Mouse (Mus musculus): ENCODE data around the gene Cped1. TPM values are rescaled to one million over a fixed set of nuclear protein-coding genes. Genes with fewer than 3 reads are reported as not detected.
A peak's percentile ranks its signal among the peaks of the same experiment; 100 is the strongest.

Gene Cped1
- polyA plus RNA-seq, 1 experiment: 0.79 TPM

DNA sequence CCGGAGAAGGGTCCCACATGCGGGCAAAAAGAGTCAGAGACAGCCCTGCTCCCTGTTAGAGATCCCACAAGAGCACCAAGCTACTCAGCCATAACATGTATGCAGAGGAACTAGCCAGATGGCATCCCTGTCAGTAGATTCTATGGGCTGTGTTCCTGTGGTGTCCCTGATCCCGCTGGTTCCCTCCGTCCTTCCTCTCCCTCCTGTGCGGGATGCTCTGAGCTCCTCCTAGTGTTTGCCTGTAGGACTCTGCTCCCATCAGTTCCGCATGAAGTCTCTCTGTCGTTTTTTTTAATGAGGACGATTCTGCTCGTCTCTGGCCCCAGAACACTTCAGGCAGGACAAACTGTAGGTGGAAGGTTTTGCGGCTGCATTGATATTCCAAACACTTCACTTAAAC, 151.1 kb downstream of the Cped1 start:
- TF ChIP-seq POLR2AphosphoS2 (IDR thresholded peaks at IDR 0.05; ENCODE audit: insufficient read length, low read depth): no peak
- no peak for TF ChIP-seq USF1 (IDR thresholded peaks at IDR 0.05; ENCODE audit: low read depth)
- no peak for TF ChIP-seq CEBPB (IDR thresholded peaks at IDR 0.05; ENCODE audit: insufficient read depth, poor library complexity, severe bottlenecking)
- TF ChIP-seq MYOD1 (IDR thresholded peaks at IDR 0.05; ENCODE audit: control insufficient read depth in 1 of 3, insufficient read length in 2 of 3, low read depth in 2 of 3): no peak
- no peak for TF ChIP-seq TCF3 (IDR thresholded peaks at IDR 0.05; ENCODE audit: insufficient read length, low read depth)
- no peak for TF ChIP-seq MYOG (IDR thresholded peaks at IDR 0.05; ENCODE audit: control insufficient read depth in 1 of 3, insufficient read depth in 1 of 3, insufficient read length in 2 of 3, low read depth in 2 of 3)
- TF ChIP-seq TCF12 (IDR thresholded peaks at IDR 0.05; ENCODE audit: insufficient read depth, poor library complexity, severe bottlenecking): no peak
- no peak for TF ChIP-seq REST (IDR thresholded peaks at IDR 0.05; ENCODE audit: insufficient read depth, insufficient read length)
- TF ChIP-seq E2F4 (IDR thresholded peaks at IDR 0.05; ENCODE audit: insufficient read depth): no peak
- TF ChIP-seq POLR2A (IDR thresholded peaks at IDR 0.05; ENCODE audit: insufficient read length, low read depth): no peak
- TF ChIP-seq SRF (IDR thresholded peaks at IDR 0.05; ENCODE audit: control insufficient read depth, insufficient read length, low read depth): no peak
- no peak for TF ChIP-seq MAX (IDR thresholded peaks at IDR 0.05; ENCODE audit: low read depth)

DNA sequence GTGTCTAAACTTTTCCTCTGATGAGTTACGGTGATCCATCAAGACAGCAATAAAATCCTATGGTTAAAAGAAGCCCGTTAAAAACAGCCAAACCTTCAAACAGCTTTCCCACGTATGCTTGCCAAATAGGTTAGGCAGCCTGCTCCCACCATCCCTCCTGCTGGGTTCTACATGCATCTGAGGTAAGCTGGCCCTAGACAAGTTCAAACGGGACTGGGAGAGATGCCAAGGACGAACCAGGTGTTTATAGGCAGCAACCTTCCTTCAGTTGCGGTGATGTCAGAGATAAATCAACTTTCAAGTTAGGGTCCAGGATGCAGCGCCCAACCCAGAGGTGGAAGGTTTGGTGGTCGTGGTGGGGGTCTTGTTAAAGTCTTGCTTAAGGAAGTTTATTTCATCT, 155.1 kb downstream of the Cped1 start:
- H3K4me2 ChIP-seq (ENCODE audit: low read depth): no peak overlapping the region
- no peaks in the 10 kb centered on the region for H3K27me3 ChIP-seq (ENCODE audit: control insufficient read depth, insufficient read depth, insufficient read length)
- no peaks in the 10 kb centered on the region for H3K36me3 ChIP-seq (ENCODE audit: control insufficient read depth, insufficient read depth)
- H3ac ChIP-seq (ENCODE audit: control insufficient read depth, insufficient read length): no peak overlapping the region
- TF ChIP-seq SRF (IDR thresholded peaks at IDR 0.05; ENCODE audit: control insufficient read depth, insufficient read length, low read depth): no peak
- no peak for TF ChIP-seq TCF3 (IDR thresholded peaks at IDR 0.05; ENCODE audit: insufficient read length, low read depth)
- no peak for TF ChIP-seq USF1 (IDR thresholded peaks at IDR 0.05; ENCODE audit: low read depth)
- TF ChIP-seq REST (IDR thresholded peaks at IDR 0.05; ENCODE audit: insufficient read depth, insufficient read length): no peak
- no peak for TF ChIP-seq MYOD1 (IDR thresholded peaks at IDR 0.05; ENCODE audit: control insufficient read depth in 1 of 3, insufficient read length in 2 of 3, low read depth in 2 of 3)
- TF ChIP-seq MYOG (IDR thresholded peaks at IDR 0.05; ENCODE audit: control insufficient read depth in 1 of 3, insufficient read depth in 1 of 3, insufficient read length in 2 of 3, low read depth in 2 of 3): no peak
- H3K79me2 ChIP-seq (ENCODE audit: control insufficient read depth, insufficient read depth): no peaks in the 10 kb centered on the region
- no peak overlapping the region for H3K4me3 ChIP-seq

More for the DNA sequence above, 151.1 kb downstream of the Cped1 start:
- Histone ChIP-seq H3K79me2 (ENCODE audit: control insufficient read depth, insufficient read depth) (no peaks in the 10 kb centered on the region), H3K27me3 (ENCODE audit: control insufficient read depth, insufficient read depth, insufficient read length) (no peaks in the 10 kb centered on the region), H3K36me3 (ENCODE audit: control insufficient read depth, insufficient read depth) (no peaks in the 10 kb centered on the region), H3ac (ENCODE audit: control insufficient read depth, insufficient read length) (no peak overlapping the region), H3K4me2 (ENCODE audit: low read depth) (no peak overlapping the region), H3K4me3 (no peak overlapping the region)

DNA sequence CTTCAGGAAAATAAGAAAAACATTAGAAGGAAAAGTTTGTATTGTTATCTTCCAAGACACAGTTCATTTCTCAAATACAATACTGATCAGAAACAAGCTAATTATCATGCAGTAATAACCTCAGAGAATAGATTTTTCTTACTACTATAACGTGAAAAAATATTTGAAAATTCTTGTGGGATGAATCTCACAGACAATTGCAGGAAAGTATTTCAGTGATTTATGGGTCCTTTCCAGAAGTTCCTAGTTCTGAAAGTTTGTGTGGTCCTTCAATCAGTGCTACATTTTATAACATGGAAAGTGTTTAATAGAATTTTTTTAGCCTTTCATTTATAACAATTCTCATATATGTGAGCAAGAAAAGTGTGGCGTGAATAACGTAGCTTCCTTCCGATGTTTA, 161.5 kb downstream of the Cped1 start:
- Histone ChIP-seq H3ac (ENCODE audit: control insufficient read depth, insufficient read length) (no peak overlapping the region), H3K79me2 (ENCODE audit: control insufficient read depth, insufficient read depth) (no peaks in the 10 kb centered on the region), H3K4me2 (ENCODE audit: low read depth) (no peak overlapping the region), H3K4me3 (no peak overlapping the region), H3K36me3 (ENCODE audit: control insufficient read depth, insufficient read depth) (no peaks in the 10 kb centered on the region), H3K27me3 (ENCODE audit: control insufficient read depth, insufficient read depth, insufficient read length) (no peaks in the 10 kb centered on the region)
- TF ChIP-seq POLR2A (IDR thresholded peaks at IDR 0.05; ENCODE audit: insufficient read length, low read depth) (no peak), MAX (IDR thresholded peaks at IDR 0.05; ENCODE audit: low read depth) (no peak), POLR2AphosphoS2 (IDR thresholded peaks at IDR 0.05; ENCODE audit: insufficient read length, low read depth) (no peak), SRF (IDR thresholded peaks at IDR 0.05; ENCODE audit: control insufficient read depth, insufficient read length, low read depth) (no peak), TCF3 (IDR thresholded peaks at IDR 0.05; ENCODE audit: insufficient read length, low read depth) (no peak), REST (IDR thresholded peaks at IDR 0.05; ENCODE audit: insufficient read depth, insufficient read length) (no peak), TCF12 (IDR thresholded peaks at IDR 0.05; ENCODE audit: insufficient read depth, poor library complexity, severe bottlenecking) (no peak), MYOG (IDR thresholded peaks at IDR 0.05; ENCODE audit: control insufficient read depth in 1 of 3, insufficient read depth in 1 of 3, insufficient read length in 2 of 3, low read depth in 2 of 3) (no peak), E2F4 (IDR thresholded peaks at IDR 0.05; ENCODE audit: insufficient read depth) (no peak), CEBPB (IDR thresholded peaks at IDR 0.05; ENCODE audit: insufficient read depth, poor library complexity, severe bottlenecking) (no peak)

DNA sequence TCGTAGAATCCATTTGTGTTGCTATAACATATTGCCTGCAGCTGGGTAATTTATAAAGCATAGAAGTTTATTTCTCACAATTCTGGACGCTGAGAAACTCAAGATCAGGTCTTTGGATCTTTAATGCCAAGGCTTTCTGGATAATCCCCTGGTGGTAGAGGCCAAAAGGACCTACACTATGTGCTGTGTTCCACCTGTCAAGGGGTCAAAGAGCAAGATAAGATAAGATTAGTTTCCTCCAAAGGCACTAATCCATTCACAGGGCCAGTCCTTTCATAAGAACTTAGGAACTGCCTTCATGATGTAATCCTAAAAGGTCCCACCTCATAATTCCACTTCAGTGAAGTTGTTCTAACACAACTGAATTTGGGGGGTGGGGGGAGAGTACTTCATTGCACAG, 162.8 kb downstream of the Cped1 start:
- no peak for TF ChIP-seq TCF3 (IDR thresholded peaks at IDR 0.05; ENCODE audit: insufficient read length, low read depth)
- no peak for TF ChIP-seq SRF (IDR thresholded peaks at IDR 0.05; ENCODE audit: control insufficient read depth, insufficient read length, low read depth)
- no peak overlapping the region for H3K4me2 ChIP-seq (ENCODE audit: low read depth)
- H3K79me2 ChIP-seq (ENCODE audit: control insufficient read depth, insufficient read depth): no peaks in the 10 kb centered on the region
- no peak overlapping the region for H3ac ChIP-seq (ENCODE audit: control insufficient read depth, insufficient read length)
- H3K4me3 ChIP-seq: no peak overlapping the region
- no peaks in the 10 kb centered on the region for H3K36me3 ChIP-seq (ENCODE audit: control insufficient read depth, insufficient read depth)
- no peaks in the 10 kb centered on the region for H3K27me3 ChIP-seq (ENCODE audit: control insufficient read depth, insufficient read depth, insufficient read length)

DNA sequence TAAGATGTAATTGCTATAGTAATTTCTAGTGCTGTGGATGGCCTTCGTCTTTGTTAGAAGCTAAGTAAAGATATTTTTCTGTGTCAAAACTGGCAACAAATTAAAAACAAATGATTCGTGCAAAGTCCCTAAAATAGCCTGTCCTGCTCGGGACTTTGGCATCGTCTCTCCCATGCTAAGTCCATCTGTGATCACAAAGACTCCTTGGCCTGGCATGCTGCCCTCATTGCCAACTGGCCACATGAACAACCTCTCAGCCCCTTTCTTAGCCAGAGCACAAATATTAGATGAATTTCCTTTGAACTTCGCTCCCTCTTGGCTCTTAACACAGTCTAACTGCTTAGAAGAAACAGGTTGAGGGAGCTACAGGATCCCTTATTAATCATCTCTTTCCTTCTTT, 171.7 kb downstream of the Cped1 start:
- no peaks in the 10 kb centered on the region for H3K36me3 ChIP-seq (ENCODE audit: control insufficient read depth, insufficient read depth)
- H3K79me2 ChIP-seq (ENCODE audit: control insufficient read depth, insufficient read depth): no peaks in the 10 kb centered on the region
- TF ChIP-seq MYOD1 (IDR thresholded peaks at IDR 0.05; ENCODE audit: control insufficient read depth in 1 of 3, insufficient read length in 2 of 3, low read depth in 2 of 3): no peak
- TF ChIP-seq POLR2A (IDR thresholded peaks at IDR 0.05; ENCODE audit: insufficient read length, low read depth): no peak
- peak in 1 of 3 experiments; percentile 24 for TF ChIP-seq MYOG (IDR thresholded peaks at IDR 0.05; ENCODE audit: control insufficient read depth in 1 of 3, insufficient read depth in 1 of 3, insufficient read length in 2 of 3, low read depth in 2 of 3)
- no peak overlapping the region for H3ac ChIP-seq (ENCODE audit: control insufficient read depth, insufficient read length)
- no peaks in the 10 kb centered on the region for H3K27me3 ChIP-seq (ENCODE audit: control insufficient read depth, insufficient read depth, insufficient read length)
- no peak overlapping the region for H3K4me3 ChIP-seq
- no peak overlapping the region for H3K4me2 ChIP-seq (ENCODE audit: low read depth)
